Mouse (Mus musculus) frontal cortex, postnatal 10 days (tissue): ENCODE data around the gene Skp2.
A peak's percentile ranks its signal among the peaks of the same experiment; 100 is the strongest.

Source experiments
- DNase-seq, 2 experiments: peaks; one replicate each; pipeline ENCODE4 v3.0.0; 2022; ENCODE audit warnings: low spot score in 2 of 2, mixed read lengths in 1 of 2

Gene Skp2

GRCm38 (mm10) chr15:9113556-9113955 lies 41.7 kb downstream of the Skp2 start:
- DNase-seq, result no peak

- no peak for DNase-seq
These were observed 43.6 kb downstream of the Skp2 start for GRCm38 (mm10) chr15:9111648-9112047.

- no peak for DNase-seq
These were observed 44.5 kb downstream of the Skp2 start for GRCm38 (mm10) chr15:9110526-9111347.

DNA sequence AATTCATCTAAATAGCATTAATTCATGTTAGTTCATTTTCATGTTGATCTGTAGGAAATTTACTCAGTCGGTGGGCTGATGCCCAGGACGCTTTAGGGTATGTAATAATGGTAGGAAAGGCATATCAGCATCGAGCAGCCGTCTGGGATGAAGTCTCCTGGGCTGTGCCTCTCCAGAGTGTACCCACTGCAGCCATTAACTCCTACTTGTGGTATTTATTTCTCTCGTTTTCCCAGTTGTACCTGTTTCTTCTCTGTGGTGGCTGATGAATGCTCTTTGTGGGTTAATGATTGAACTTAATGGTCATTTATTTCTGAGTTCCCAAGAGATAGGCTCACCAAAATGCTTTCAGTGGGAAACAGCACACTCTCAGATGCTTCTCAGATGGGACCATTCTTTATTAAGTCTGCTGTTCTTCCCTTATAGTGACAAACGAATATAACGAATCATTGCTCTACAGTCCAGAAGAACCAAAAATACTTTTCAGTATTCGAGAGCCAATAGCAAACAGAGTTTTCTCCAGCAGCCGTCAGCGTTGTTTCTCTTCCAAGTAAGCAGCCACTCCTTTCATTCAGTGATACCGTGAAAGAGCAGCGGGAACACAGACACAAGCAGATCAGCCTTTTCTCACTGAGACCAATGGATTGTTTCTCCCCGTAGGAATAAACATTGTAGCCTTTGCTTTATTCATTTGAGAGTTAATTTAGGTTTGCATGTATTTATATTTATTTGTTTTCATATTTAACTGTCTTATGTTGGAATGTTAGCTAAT lies 48.7 kb downstream of the Skp2 start:
- DNase-seq, result no peak

- DNase-seq, result peak; percentile 23 to 36
These were observed 54.7 kb downstream of the Skp2 start for GRCm38 (mm10) chr15:9100446-9101077.

- DNase-seq, result no peak
These were observed 58.4 kb downstream of the Skp2 start for GRCm38 (mm10) chr15:9096865-9097264.

- peak; percentile 28 to 44 for DNase-seq
These were observed 60.9 kb downstream of the Skp2 start for GRCm38 (mm10) chr15:9094366-9094750.

DNA sequence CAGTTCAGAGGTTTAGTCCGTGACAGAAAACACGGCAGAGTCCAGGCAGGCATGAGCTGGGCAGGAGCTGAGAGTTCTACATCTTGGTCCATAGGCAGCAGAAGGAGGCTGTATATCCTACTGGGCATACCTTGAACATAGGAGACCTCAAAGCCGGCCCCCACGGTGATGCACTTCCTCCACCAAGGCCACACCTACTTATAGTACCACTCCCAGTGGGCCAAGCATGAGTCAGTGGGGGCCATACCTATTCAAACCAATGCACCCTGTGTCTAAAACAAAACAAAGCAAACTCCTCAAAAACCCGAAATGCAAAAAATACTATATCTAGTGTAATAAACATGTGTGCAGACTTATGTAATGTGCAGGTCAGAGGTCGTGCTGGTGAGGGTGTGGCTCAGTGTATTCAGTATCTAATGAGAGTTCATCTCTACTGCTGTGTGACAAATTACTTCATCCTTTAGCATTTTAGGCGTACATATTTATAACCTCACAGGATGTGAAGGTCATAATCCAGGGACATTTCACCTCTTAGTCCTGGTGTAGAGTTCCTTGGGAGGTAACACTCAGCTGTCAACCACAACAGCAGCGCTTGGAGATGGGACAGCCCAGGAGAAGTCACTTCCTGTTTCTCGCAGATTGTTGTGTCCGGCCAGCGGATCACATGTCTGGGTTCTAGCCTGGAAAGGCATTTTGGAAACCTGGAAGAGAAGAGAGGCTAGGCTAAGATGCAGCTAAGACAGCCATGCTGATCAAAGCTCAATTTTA lies 61.4 kb downstream of the Skp2 start:
- no peak for DNase-seq

DNA sequence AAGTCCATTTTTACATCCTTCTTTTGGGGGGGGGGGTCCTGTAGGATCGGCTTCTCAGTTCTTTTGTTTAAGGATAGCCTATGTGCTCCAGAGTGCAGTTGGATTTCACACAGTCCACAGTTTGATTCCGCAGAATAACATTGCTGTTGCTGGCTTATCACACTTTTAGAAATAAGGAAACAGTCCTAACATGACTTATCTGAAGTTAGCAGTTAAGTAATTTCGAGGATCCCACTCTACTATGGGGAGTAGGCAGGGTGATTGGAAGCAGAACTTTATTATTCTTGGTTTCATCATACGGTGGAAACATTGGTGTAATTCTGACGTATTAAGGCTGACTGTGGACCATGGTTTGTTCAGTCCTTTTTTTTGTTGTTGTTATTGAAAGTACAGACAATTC lies 64.6 kb downstream of the Skp2 start:
- DNase-seq, result no peak

DNA sequence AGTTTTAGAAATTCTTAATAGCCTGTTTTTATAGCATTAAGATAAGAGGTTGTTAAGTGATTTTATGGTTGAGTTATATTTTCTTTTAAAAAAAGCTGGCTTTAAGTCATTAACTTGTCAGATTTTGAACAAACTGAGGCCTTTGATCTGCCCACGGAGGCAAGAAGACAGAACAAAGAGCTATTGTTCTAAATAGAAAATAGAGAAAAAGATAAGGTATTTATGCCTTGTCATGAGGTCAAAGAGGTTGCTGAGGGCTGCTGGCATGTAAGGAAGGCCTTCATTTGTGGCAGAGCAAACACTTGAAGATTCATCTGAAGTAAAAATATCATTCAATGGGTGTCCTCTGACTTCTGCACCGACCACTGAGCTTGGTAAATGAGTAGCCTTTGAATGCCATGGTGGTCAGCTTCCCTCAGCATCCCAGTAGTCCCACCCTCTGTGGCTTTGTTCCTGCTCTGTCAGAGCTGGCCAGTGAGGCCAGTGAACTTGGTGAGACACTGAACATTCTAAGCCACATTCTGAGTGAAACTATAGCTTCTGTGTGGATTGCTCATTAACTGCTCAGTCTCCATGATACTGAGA lies 66.0 kb downstream of the Skp2 start:
- no peak for DNase-seq

GRCm38 (mm10) chr15:9088683-9089072 lies 66.5 kb downstream of the Skp2 start:
- DNase-seq, result no peak

DNA sequence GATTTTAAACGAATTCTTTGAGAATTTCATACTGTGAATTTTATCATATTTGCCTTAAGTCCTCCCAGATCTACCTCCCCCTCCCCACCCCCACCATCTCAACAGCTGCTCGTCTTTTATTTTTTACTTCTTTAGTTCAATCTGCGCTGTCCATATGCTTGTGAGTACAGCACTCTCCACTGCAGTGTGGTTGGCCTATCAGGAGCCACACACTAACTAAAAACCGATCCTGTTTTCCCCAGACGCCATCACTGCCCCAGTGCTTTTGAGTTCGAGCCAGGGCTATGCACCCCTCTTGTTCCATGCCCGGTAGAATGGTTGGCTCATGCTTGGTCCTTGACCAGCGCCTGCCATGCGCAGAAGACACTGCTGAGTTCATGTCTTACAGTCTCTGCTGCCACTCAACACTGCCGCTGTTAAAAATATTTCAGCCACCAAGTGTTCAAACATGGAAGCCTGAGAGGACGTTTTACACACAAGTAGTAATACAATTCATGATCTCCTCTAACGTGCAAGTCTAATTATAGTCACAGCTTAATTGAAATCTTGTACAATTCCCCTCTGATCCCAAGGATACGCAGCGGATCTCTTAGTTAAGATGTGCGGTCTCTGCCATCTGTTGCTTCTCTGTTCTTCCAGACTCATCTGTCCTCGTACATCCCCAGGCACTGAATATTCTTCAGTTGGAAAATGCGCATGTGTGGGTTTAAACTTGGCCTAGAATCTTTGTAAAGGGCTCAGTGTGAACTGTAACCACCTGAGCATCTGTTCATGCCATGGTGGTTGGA lies 67.1 kb downstream of the Skp2 start:
- no peak for DNase-seq

GRCm38 (mm10) chr15:9087421-9087820 lies 67.8 kb downstream of the Skp2 start:
- DNase-seq, result no peak

GRCm38 (mm10) chr15:9086813-9087212 lies 68.4 kb downstream of the Skp2 start:
- DNase-seq, result no peak

- DNase-seq, result no peak
These were observed 72.5 kb downstream of the Skp2 start for GRCm38 (mm10) chr15:9082753-9083152.

- no peak for DNase-seq
These were observed 73.9 kb downstream of the Skp2 start for GRCm38 (mm10) chr15:9081294-9081693.

GRCm38 (mm10) chr15:9080206-9080605 lies 75.0 kb downstream of the Skp2 start:
- DNase-seq, result no peak

GRCm38 (mm10) chr15:9079626-9080025 lies 75.6 kb downstream of the Skp2 start:
- no peak for DNase-seq

- DNase-seq, result no peak
These were observed 76.5 kb downstream of the Skp2 start for GRCm38 (mm10) chr15:9078481-9079300.
